Mouse (Mus musculus): ENCODE measurements at regions not wholly inside any gene's neighbourhood (a gene's known extent, or its start where the extent isn't known, plus 50 kb on each side); places are given as distances from the start of the nearest gene placed in this dataset.

DNA sequence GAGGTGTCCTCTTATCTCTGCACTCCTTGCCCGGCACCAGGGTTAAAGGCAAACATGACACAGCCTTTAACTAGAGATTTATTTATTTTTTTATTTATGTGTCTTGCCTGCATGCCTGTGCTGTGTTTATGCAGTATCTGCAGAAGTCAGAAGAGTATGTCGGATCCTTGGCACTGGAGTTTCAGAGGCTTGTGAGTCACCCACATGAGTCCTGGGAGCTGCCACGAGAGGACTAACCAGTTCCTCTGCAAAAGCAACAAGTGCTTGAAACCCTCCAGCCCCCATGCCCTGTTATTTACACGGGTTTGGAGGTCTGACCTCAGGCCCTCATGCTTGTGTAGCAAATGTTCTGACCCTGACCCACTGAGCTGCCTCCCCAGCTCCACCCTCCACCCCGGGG is 210.6 kb downstream of the Sec16b start:
- Histone ChIP-seq H3K27me3 (ENCODE audit: control insufficient read depth, insufficient read depth, low read length) (no peaks in the 10 kb centered on the region), H3K9ac (ENCODE audit: low read depth, low read length) (no peak overlapping the region), H3K27ac (replicated peaks; ENCODE audit: insufficient read depth, low read depth, low read length) (no peak overlapping the region), H3K4me3 (ENCODE audit: insufficient read depth, low read depth, low read length) (no peak overlapping the region), H3K4me1 (ENCODE audit: control insufficient read depth, insufficient read depth, low read length) (no peaks in the 10 kb centered on the region), H3K36me3 (ENCODE audit: control insufficient read depth, insufficient read depth, low read length) (no peaks in the 10 kb centered on the region), H3K79me2 (ENCODE audit: control insufficient read depth, insufficient read depth, low read length) (no peaks in the 10 kb centered on the region)
- no peak for DNase-seq (ENCODE audit: extremely low read depth, low read depth, low spot score)
- 34% methylated on average over 5 of the region's 5 CpGs for WGBS
- no peak for TF ChIP-seq CTCF (IDR thresholded peaks at IDR 0.05; ENCODE audit: low read depth, low read length)
- no peak for TF ChIP-seq POLR2A (IDR thresholded peaks at IDR 0.05; ENCODE audit: extremely low read depth, insufficient read depth, low read length)

DNA sequence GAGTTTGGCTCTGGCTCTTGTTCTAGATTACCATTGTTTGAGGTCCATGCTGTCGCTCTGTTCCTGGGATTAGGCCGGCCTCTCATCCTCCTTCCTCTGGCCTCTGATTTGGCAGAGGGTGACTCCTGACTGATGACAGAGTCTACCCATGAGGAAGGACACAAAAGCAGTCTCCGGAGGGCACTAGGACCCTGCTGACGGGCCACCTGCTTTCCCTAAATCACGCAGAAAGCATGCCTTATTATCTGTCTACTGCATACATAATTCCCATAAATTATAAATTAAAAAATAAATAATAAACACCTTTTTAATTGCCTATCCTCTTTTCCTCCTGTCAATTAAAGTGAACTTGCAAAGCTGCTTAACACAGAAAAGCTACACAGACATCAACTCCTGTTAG is 215.4 kb downstream of the Sec16b start:
- Histone ChIP-seq H3K9ac (ENCODE audit: low read depth, low read length) (no peak overlapping the region), H3K4me1 (ENCODE audit: control insufficient read depth, insufficient read depth, low read length) (no peaks in the 10 kb centered on the region), H3K4me3 (ENCODE audit: insufficient read depth, low read depth, low read length) (no peak overlapping the region), H3K27ac (replicated peaks; ENCODE audit: insufficient read depth, low read depth, low read length) (no peak overlapping the region), H3K79me2 (ENCODE audit: control insufficient read depth, insufficient read depth, low read length) (no peaks in the 10 kb centered on the region), H3K27me3 (ENCODE audit: control insufficient read depth, insufficient read depth, low read length) (no peaks in the 10 kb centered on the region), H3K36me3 (ENCODE audit: control insufficient read depth, insufficient read depth, low read length) (no peaks in the 10 kb centered on the region)
- no peak for DNase-seq (ENCODE audit: extremely low read depth, low read depth, low spot score)
- TF ChIP-seq CTCF (IDR thresholded peaks at IDR 0.05; ENCODE audit: low read depth, low read length) (no peak), POLR2A (IDR thresholded peaks at IDR 0.05; ENCODE audit: extremely low read depth, insufficient read depth, low read length) (no peak)
- WGBS: 87% methylated on average over 5 of the region's 5 CpGs

DNA sequence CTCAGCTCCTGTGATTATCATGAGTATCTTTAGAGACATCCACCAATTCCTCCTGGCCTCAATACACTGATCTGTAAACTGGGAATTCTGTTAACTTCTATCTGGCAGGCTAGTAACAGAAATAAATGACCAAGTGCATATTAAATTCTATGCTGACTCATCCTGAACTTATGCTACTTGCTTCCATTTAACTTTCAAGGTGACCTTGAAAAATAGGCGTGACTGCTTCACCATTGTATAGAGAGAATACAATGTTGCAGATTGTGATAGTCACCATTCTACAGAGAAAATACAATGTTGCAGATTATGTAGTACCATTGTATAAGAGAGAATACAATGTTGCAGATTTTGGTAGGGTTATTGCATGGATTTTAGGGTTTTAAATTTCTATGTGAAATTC is 224.6 kb downstream of the Sec16b start:
- Histone ChIP-seq H3K9ac (ENCODE audit: low read depth, low read length) (no peak overlapping the region), H3K4me3 (ENCODE audit: insufficient read depth, low read depth, low read length) (no peak overlapping the region), H3K36me3 (ENCODE audit: control insufficient read depth, insufficient read depth, low read length) (no peaks in the 10 kb centered on the region), H3K4me1 (ENCODE audit: control insufficient read depth, insufficient read depth, low read length) (no peaks in the 10 kb centered on the region), H3K27ac (replicated peaks; ENCODE audit: insufficient read depth, low read depth, low read length) (no peak overlapping the region), H3K79me2 (ENCODE audit: control insufficient read depth, insufficient read depth, low read length) (no peaks in the 10 kb centered on the region), H3K27me3 (ENCODE audit: control insufficient read depth, insufficient read depth, low read length) (no peaks in the 10 kb centered on the region)
- 83% methylated on average over 1 of the region's 1 CpGs for WGBS
- TF ChIP-seq POLR2A (IDR thresholded peaks at IDR 0.05; ENCODE audit: extremely low read depth, insufficient read depth, low read length): no peak
- no peak for TF ChIP-seq CTCF (IDR thresholded peaks at IDR 0.05; ENCODE audit: low read depth, low read length)
- no peak for DNase-seq (ENCODE audit: extremely low read depth, low read depth, low spot score)

DNA sequence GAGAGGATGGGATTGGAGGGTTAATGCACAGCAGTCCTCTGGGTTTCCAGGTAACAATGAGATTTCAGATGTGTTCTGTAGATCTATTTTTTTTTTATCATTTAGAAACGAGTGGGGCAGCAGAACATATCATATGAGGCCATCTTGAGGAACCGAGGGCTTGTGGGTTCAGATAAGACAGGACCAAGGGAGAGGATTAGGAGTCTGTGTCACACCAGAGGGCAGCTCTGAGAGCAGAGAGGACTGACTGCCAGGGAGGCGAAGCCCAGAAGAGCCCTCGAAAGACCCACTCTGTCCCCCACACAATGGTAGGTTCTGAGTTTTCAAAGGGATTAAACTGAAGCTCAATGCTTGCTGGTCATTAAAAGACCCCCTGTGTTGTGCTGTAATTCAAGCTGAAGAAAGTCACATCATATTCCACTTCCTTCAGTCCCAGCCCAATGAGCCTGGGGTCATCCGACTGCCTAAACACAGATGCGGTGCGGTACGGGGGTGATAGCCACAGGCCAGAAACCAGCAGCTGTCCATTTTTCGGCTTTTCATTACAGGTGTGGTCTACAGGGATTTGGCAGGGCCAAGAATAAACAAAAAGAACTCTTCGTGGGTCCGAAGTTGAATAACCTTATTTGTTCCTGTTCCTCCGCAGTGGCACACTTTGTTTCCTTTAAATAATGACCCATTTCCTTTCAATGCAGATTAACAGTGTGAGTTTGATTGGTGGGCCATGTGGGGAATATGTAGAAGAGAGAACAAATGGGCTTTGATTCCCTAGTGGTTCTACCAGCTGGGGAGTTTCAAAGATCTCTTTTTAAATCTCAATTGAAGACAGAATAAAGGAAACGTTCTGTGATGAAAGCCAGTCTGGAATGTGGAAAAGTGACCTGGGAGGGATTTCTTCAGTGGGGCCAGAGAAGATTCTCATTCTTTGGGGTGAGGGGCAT is 234.5 kb downstream of the Sec16b start:
- H3K27me3 ChIP-seq (ENCODE audit: control insufficient read depth, insufficient read depth, low read length): no peaks in the 10 kb centered on the region
- no peak overlapping the region for H3K9ac ChIP-seq (ENCODE audit: low read depth, low read length)
- TF ChIP-seq POLR2A (IDR thresholded peaks at IDR 0.05; ENCODE audit: extremely low read depth, insufficient read depth, low read length) (no peak), CTCF (IDR thresholded peaks at IDR 0.05; ENCODE audit: low read depth, low read length) (no peak)
- H3K79me2 ChIP-seq (ENCODE audit: control insufficient read depth, insufficient read depth, low read length): no peaks in the 10 kb centered on the region
- no peak overlapping the region for H3K27ac ChIP-seq (replicated peaks; ENCODE audit: insufficient read depth, low read depth, low read length)
- H3K4me1 ChIP-seq (ENCODE audit: control insufficient read depth, insufficient read depth, low read length): no peaks in the 10 kb centered on the region
- WGBS: 76% methylated on average over 13 of the region's 13 CpGs
- no peaks in the 10 kb centered on the region for H3K36me3 ChIP-seq (ENCODE audit: control insufficient read depth, insufficient read depth, low read length)
- no peak for DNase-seq (ENCODE audit: extremely low read depth, low read depth, low spot score)
- no peak overlapping the region for H3K4me3 ChIP-seq (ENCODE audit: insufficient read depth, low read depth, low read length)

DNA sequence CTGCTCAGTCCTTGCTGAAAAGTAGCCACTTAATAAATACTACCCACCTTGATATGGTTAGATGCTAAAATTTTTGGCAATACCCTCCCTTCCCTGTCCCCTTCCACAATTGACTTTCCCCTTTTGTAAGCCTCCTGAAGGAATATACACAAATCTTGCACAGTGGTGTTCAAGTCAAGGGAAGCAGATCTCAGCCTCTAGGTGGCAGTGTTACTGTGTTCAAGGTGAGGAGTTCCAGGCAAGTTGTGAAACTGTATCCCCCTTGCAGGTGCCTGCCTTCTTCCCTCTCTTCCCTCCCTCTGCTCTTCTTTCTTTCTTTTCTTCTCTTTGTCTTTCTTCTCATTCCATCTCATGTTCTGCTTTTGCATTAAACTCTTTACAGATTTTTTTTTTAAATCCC is 239.1 kb downstream of the Sec16b start:
- Histone ChIP-seq H3K27ac (replicated peaks; ENCODE audit: insufficient read depth, low read depth, low read length) (no peak overlapping the region), H3K4me1 (ENCODE audit: control insufficient read depth, insufficient read depth, low read length) (no peaks in the 10 kb centered on the region), H3K79me2 (ENCODE audit: control insufficient read depth, insufficient read depth, low read length) (no peaks in the 10 kb centered on the region), H3K9ac (ENCODE audit: low read depth, low read length) (no peak overlapping the region), H3K27me3 (ENCODE audit: control insufficient read depth, insufficient read depth, low read length) (no peaks in the 10 kb centered on the region), H3K4me3 (ENCODE audit: insufficient read depth, low read depth, low read length) (no peak overlapping the region), H3K36me3 (ENCODE audit: control insufficient read depth, insufficient read depth, low read length) (no peaks in the 10 kb centered on the region)
- DNase-seq (ENCODE audit: extremely low read depth, low read depth, low spot score): peak; percentile 29
- no peak for TF ChIP-seq POLR2A (IDR thresholded peaks at IDR 0.05; ENCODE audit: extremely low read depth, insufficient read depth, low read length)
- peak; percentile 45; the same call in 1 of the 2 replicates for TF ChIP-seq CTCF (IDR thresholded peaks at IDR 0.05; ENCODE audit: low read depth, low read length)

DNA sequence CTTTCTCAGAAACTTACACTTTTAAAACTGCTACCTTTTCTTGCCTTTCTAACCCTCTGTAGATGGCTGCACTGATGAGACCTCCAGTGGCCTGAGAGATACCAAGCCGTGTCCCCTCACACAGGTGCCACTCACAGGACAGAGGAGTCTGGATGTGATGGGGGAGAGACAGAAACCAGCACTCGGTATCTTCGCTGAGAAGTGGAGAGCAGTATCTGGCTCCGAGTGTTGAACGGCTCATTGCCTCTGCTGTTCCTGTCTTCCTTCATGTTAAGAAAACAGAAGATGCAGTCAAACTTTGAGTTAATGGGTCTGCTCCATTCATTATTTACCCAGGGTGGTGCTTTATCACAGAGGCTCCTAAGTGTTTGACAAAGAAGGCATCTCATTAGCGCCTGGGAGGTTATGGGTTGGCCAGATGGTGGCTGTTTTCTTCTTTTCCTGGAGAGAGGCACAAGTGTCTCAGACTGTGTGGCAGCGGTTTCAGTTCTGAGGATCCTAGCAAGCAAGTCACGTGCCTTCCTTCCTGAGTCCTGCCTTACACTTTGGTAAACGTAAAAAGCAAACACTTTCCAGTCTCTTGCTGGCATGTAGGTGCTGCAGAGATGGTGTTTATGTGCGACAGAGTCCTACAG is 248.6 kb downstream of the Sec16b start:
- no peak overlapping the region for H3K4me3 ChIP-seq (ENCODE audit: insufficient read depth, low read depth, low read length)
- H3K36me3 ChIP-seq (ENCODE audit: control insufficient read depth, insufficient read depth, low read length): no peaks in the 10 kb centered on the region
- TF ChIP-seq CTCF (IDR thresholded peaks at IDR 0.05; ENCODE audit: low read depth, low read length) (no peak), POLR2A (IDR thresholded peaks at IDR 0.05; ENCODE audit: extremely low read depth, insufficient read depth, low read length) (no peak)
- no peaks in the 10 kb centered on the region for H3K79me2 ChIP-seq (ENCODE audit: control insufficient read depth, insufficient read depth, low read length)
- no peaks in the 10 kb centered on the region for H3K27me3 ChIP-seq (ENCODE audit: control insufficient read depth, insufficient read depth, low read length)
- H3K27ac ChIP-seq (replicated peaks; ENCODE audit: insufficient read depth, low read depth, low read length): no peak overlapping the region
- no peak overlapping the region for H3K9ac ChIP-seq (ENCODE audit: low read depth, low read length)
- no peak for DNase-seq (ENCODE audit: extremely low read depth, low read depth, low spot score)
- WGBS: 29% methylated on average over 10 of the region's 10 CpGs
- no peaks in the 10 kb centered on the region for H3K4me1 ChIP-seq (ENCODE audit: control insufficient read depth, insufficient read depth, low read length)

Data from liver, adult 2 months (tissue).